Mouse (Mus musculus) layer of hippocampus, adult 8-10 months (tissue): ENCODE measurements at regions not wholly inside any gene's neighbourhood (a gene's known extent, or its start where the extent isn't known, plus 50 kb on each side); places are given as distances from the start of the nearest gene placed in this dataset.

Experiments
- DNase-seq, 2 experiments: peaks; one replicate each; pipeline ENCODE4 v3.0.0; 2022; ENCODE audit warnings: low spot score in 2 of 2

GRCm38 (mm10) chr13:82361379-82361778, 578.5 kb downstream of the Cetn3 start:
- no peak for DNase-seq

GRCm38 (mm10) chr13:82366768-82367167, 583.9 kb downstream of the Cetn3 start:
- DNase-seq: no peak

GRCm38 (mm10) chr13:82371579-82371978, 588.7 kb downstream of the Cetn3 start:
- DNase-seq: no peak

GRCm38 (mm10) chr13:82372612-82373011, 589.7 kb downstream of the Cetn3 start:
- no peak for DNase-seq

GRCm38 (mm10) chr13:82392908-82393307, 610.0 kb downstream of the Cetn3 start:
- peak in 1 of 2 experiments; percentile 2 for DNase-seq

- no peak for DNase-seq
These were observed 610.6 kb downstream of the Cetn3 start for GRCm38 (mm10) chr13:82393496-82393895.

GRCm38 (mm10) chr13:82413677-82414076, 630.8 kb downstream of the Cetn3 start:
- DNase-seq: no peak

- DNase-seq: no peak
These were observed 638.1 kb downstream of the Cetn3 start for GRCm38 (mm10) chr13:82420966-82421365.

- DNase-seq: no peak
These were observed 641.2 kb downstream of the Cetn3 start for GRCm38 (mm10) chr13:82423911-82424654.

GRCm38 (mm10) chr13:82424732-82425341, 642.0 kb downstream of the Cetn3 start:
- DNase-seq: no peak

GRCm38 (mm10) chr13:82432411-82432810, 649.5 kb downstream of the Cetn3 start:
- DNase-seq: no peak

GRCm38 (mm10) chr13:82439294-82439693, 656.4 kb downstream of the Cetn3 start:
- DNase-seq: no peak

- no peak for DNase-seq
These were observed 670.8 kb downstream of the Cetn3 start for GRCm38 (mm10) chr13:82453650-82454049.

GRCm38 (mm10) chr13:82483265-82483929, 700.5 kb downstream of the Cetn3 start:
- DNase-seq: no peak

GRCm38 (mm10) chr13:82496606-82497005, 713.7 kb downstream of the Cetn3 start:
- no peak for DNase-seq

- peak; percentile 28 to 30 for DNase-seq
These were observed 725.3 kb downstream of the Cetn3 start for GRCm38 (mm10) chr13:82508176-82508575.

GRCm38 (mm10) chr13:82509512-82509911, 726.6 kb downstream of the Cetn3 start:
- no peak for DNase-seq
